Mouse (Mus musculus): ENCODE data around the gene 1600012H06Rik. TPM values are rescaled to one million over a fixed set of nuclear protein-coding genes. Genes with fewer than 3 reads are reported as not detected.
"Not testable (repeated sequence)": the region's sequence is repeated elsewhere in the genome, so short reads cannot be mapped to it uniquely, and the experiment has no call there.

The 1600012H06Rik gene
- polyA plus RNA-seq, 1 experiment from 2014 or later = 39.0 TPM

GRCm38 (mm10) chr17:14977718-14978361 is 34.9 kb downstream of the 1600012H06Rik start:
- H3K4me1 ChIP-seq (replicated peaks; ENCODE audit: control insufficient read depth, insufficient read depth); H3K27ac ChIP-seq (replicated peaks); H3K4me3 ChIP-seq (ENCODE audit: low read depth, low read length); H3K27me3 ChIP-seq (ENCODE audit: control insufficient read depth, insufficient read depth, low read length); H3K9ac ChIP-seq (ENCODE audit: low read length); H3K36me3 ChIP-seq (ENCODE audit: control insufficient read depth, insufficient read depth, low read length); DNase-seq (ENCODE audit: low spot score); H3K9me3 ChIP-seq (ENCODE audit: control insufficient read depth, low read length); H3K4me2 ChIP-seq (replicated peaks; ENCODE audit: low read depth): not testable (repeated sequence)
- ATAC-seq (ENCODE audit: low FRiP score, low TSS enrichment) = 0 out of 2 replicates have a peak, but pooled peaks have one; percentile 28
- WGBS = 1% methylated on average over 4 of the region's 7 CpGs

DNA sequence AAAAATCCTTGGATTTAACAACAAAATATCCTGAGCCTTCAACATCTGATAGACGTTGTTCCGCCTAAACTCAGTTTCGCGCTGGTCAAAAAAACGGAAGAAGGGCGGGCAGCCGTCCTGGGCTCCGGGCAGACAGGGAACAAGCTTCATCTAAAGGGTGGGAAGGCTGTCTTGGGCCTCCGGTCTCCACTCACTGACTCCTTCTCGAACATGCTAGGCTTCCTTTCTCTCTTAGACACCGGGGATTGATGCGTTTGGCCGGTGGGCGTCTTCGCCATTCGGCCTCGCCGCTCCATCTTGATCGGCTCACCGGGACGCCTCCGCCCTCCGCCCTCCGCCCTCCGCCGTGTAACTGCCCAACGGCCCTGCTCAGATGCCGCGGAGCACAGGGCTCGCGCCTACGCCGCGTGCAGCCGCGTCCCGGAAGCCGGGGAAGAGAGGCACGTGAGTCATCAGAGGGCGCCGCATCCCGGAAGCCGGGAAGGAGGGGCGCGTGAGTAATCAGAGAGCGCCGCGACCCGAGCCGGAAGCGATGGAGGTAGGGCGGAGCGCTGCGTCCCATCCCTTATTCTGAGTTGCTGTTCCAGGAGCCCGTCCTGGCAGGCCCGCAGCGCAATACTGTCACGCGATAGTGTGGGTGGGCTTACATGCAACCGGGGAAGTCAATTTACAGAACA is 35.5 kb downstream of the 1600012H06Rik start, which contains the start of the genes 9030025P20Rik and Gm3417:
Gene 9030025P20Rik (plus strand): TSS at position 107 of the 677 bp plus-strand sequence.
Gene Gm3417 (minus strand): TSS at position 429 of the 677 bp plus-strand sequence.
- H3K4me3 ChIP-seq (ENCODE audit: low read depth, low read length); H3K9me3 ChIP-seq (ENCODE audit: control insufficient read depth, low read length); H3K4me1 ChIP-seq (replicated peaks; ENCODE audit: control insufficient read depth, insufficient read depth); H3K27ac ChIP-seq (replicated peaks); H3K9ac ChIP-seq (ENCODE audit: low read length); H3K36me3 ChIP-seq (ENCODE audit: control insufficient read depth, insufficient read depth, low read length); H3K27me3 ChIP-seq (ENCODE audit: control insufficient read depth, insufficient read depth, low read length); H3K4me2 ChIP-seq (replicated peaks; ENCODE audit: low read depth); DNase-seq (ENCODE audit: low spot score): not testable (repeated sequence)
- peak; percentile 99 for ATAC-seq (ENCODE audit: low FRiP score, low TSS enrichment)
- no CpG with 5 or more reads among the region's 60 CpGs for WGBS

GRCm38 (mm10) chr17:14990116-14990702 is 47.2 kb downstream of the 1600012H06Rik start:
- not testable (repeated sequence) for H3K27me3 ChIP-seq (ENCODE audit: control insufficient read depth, insufficient read depth, low read length); H3K36me3 ChIP-seq (ENCODE audit: control insufficient read depth, insufficient read depth, low read length); H3K4me2 ChIP-seq (replicated peaks; ENCODE audit: low read depth); H3K4me1 ChIP-seq (replicated peaks; ENCODE audit: control insufficient read depth, insufficient read depth); H3K27ac ChIP-seq (replicated peaks); H3K9me3 ChIP-seq (ENCODE audit: control insufficient read depth, low read length); ATAC-seq (ENCODE audit: low FRiP score, low TSS enrichment); H3K4me3 ChIP-seq (ENCODE audit: low read depth, low read length); DNase-seq (ENCODE audit: low spot score); H3K9ac ChIP-seq (ENCODE audit: low read length)
- WGBS = 79% methylated on average over 4 of the region's 5 CpGs

DNA sequence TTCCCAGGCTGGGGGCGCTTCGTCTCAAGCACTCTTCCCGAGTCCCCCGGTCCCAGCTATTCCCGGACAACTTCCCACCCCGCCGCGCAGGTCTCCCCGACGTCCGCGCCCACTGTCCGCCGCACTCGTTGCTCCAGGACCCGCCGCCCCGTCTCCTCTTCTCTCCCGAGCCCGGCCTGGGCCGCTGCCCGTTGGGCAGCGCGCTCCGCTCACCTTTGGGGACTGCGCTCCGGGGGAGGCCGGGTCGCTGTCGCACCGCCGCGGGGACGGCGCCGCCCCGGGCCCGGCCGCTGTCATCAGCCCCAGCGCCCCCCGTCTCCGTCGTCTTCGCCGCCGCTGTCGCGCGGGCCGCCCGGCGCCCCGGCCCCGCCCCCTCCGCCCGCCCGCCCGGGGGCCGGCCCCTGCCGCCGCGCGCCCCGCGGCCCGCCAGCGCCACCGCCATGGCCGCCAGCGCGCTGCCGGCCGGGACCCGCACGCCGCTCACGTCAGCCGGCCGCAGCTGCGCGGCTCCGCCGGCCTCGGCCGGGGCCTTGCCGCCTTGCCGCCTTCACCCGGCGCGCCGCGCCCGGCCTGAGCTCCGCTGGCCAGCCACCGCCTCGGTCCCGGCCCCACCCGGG is 49.6 kb downstream of the 1600012H06Rik start:
- H3K36me3 ChIP-seq (ENCODE audit: control insufficient read depth, insufficient read depth, low read length); H3K4me3 ChIP-seq (ENCODE audit: low read depth, low read length); DNase-seq (ENCODE audit: low spot score); H3K4me1 ChIP-seq (replicated peaks; ENCODE audit: control insufficient read depth, insufficient read depth); H3K9ac ChIP-seq (ENCODE audit: low read length); H3K9me3 ChIP-seq (ENCODE audit: control insufficient read depth, low read length); H3K4me2 ChIP-seq (replicated peaks; ENCODE audit: low read depth); H3K27ac ChIP-seq (replicated peaks); H3K27me3 ChIP-seq (ENCODE audit: control insufficient read depth, insufficient read depth, low read length): not testable (repeated sequence)
- no CpG with 5 or more reads among the region's 98 CpGs for WGBS
- peak; percentile 84 for ATAC-seq (ENCODE audit: low FRiP score, low TSS enrichment)

DNA sequence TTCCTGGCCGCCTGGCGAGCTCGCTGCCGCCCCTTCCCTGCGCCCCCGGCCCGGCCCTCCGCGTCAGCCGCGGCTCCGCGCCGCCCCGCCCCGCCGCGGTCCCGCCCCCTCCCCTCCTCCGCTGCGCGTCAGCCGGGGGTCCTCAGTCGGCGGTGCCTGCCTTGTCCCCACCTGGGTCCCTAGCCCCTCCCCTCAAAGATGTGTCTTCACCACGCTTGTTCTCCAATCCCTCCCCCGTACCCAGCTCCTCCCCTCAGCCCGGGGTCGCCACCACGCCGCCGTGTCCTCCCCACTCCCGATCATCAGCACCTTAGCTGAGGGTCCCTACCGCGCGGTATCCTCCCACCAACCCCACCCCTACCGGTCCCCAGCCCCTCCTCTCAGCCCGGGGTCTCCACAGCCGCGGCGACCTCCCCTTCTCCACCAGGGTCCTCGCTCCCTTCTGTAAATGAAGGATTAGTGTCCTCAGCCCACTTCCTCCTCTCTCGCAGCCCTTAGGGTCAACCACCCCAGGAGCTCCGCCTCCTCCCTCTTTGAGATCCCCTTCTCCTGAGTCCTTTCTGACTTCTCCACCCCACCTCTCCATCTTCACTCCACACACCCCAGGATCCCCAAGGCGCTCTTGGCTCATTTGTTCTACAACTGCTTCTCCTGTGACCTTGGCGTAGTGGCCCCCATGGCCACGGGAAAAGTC is 50.3 kb downstream of the 1600012H06Rik start:
- not testable (repeated sequence) for H3K4me1 ChIP-seq (replicated peaks; ENCODE audit: control insufficient read depth, insufficient read depth); H3K4me2 ChIP-seq (replicated peaks; ENCODE audit: low read depth); DNase-seq (ENCODE audit: low spot score); H3K27ac ChIP-seq (replicated peaks); H3K27me3 ChIP-seq (ENCODE audit: control insufficient read depth, insufficient read depth, low read length); H3K9me3 ChIP-seq (ENCODE audit: control insufficient read depth, low read length); H3K36me3 ChIP-seq (ENCODE audit: control insufficient read depth, insufficient read depth, low read length); H3K4me3 ChIP-seq (ENCODE audit: low read depth, low read length); H3K9ac ChIP-seq (ENCODE audit: low read length)
- WGBS = no CpG with 5 or more reads among the region's 47 CpGs
- peak; percentile 70 for ATAC-seq (ENCODE audit: low FRiP score, low TSS enrichment)

DNA sequence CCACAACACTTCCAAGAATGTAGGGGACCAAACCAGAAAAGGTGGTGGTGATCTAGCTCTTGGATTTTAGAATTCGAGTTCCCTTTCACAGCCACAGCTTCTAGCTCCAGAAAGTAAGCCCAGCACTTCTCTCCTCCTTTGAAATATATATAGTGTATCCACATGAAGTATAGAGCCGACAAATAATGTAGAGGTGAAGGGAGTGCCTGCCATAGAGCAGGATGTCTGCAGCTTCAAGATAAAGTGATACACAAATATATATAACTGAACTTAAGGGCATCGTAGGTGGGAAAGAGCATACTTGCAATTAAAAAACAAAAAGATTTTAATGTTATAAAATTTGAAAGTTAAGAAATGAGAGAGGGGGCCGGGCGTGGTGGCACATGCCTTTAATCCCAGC is 51.2 kb downstream of the 1600012H06Rik start:
- H3K27me3 ChIP-seq (ENCODE audit: control insufficient read depth, insufficient read depth, low read length); H3K9ac ChIP-seq (ENCODE audit: low read length); DNase-seq (ENCODE audit: low spot score); H3K36me3 ChIP-seq (ENCODE audit: control insufficient read depth, insufficient read depth, low read length); H3K9me3 ChIP-seq (ENCODE audit: control insufficient read depth, low read length); ATAC-seq (ENCODE audit: low FRiP score, low TSS enrichment); H3K4me3 ChIP-seq (ENCODE audit: low read depth, low read length); H3K4me1 ChIP-seq (replicated peaks; ENCODE audit: control insufficient read depth, insufficient read depth); H3K4me2 ChIP-seq (replicated peaks; ENCODE audit: low read depth); H3K27ac ChIP-seq (replicated peaks): not testable (repeated sequence)
- WGBS = no CpG with 5 or more reads among the region's 5 CpGs

DNA sequence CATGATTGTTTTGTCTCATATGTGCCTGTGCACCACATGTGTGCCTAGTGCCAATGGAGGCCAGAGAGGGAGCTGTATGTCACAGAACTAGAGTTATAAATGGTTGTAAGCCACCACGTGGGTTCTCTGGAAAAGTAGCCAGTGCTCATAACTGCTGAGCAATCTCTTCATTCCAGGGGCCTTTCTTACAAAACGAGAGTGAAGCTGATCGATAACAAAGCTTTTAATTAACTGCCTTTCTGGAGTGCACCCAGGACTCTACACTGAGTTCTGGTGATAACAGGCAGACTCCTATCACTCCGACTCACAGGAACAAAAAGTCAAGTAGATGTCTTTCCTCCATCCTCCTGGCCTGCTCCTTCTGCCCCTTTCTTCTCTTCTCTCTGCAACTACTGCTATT is 57.1 kb downstream of the 1600012H06Rik start:
- not testable (repeated sequence) for H3K27ac ChIP-seq (replicated peaks); DNase-seq (ENCODE audit: low spot score); H3K27me3 ChIP-seq (ENCODE audit: control insufficient read depth, insufficient read depth, low read length); H3K36me3 ChIP-seq (ENCODE audit: control insufficient read depth, insufficient read depth, low read length); H3K4me2 ChIP-seq (replicated peaks; ENCODE audit: low read depth); H3K9ac ChIP-seq (ENCODE audit: low read length); ATAC-seq (ENCODE audit: low FRiP score, low TSS enrichment); H3K4me1 ChIP-seq (replicated peaks; ENCODE audit: control insufficient read depth, insufficient read depth); H3K4me3 ChIP-seq (ENCODE audit: low read depth, low read length); H3K9me3 ChIP-seq (ENCODE audit: control insufficient read depth, low read length)
- no CpG with 5 or more reads among the region's 4 CpGs for WGBS

GRCm38 (mm10) chr17:15009088-15009487 is 66.1 kb downstream of the 1600012H06Rik start:
- WGBS = no CpG with 5 or more reads among the region's 3 CpGs
- not testable (repeated sequence) for ATAC-seq (ENCODE audit: low FRiP score, low TSS enrichment)

More at GRCm38 (mm10) chr17:15009088-15009487, 66.1 kb downstream of the 1600012H06Rik start:
- not testable (repeated sequence) for H3K9me3 ChIP-seq (ENCODE audit: control insufficient read depth, low read length); H3K27ac ChIP-seq (replicated peaks); DNase-seq (ENCODE audit: low spot score); H3K4me2 ChIP-seq (replicated peaks; ENCODE audit: low read depth); H3K4me1 ChIP-seq (replicated peaks; ENCODE audit: control insufficient read depth, insufficient read depth); H3K9ac ChIP-seq (ENCODE audit: low read length); H3K4me3 ChIP-seq (ENCODE audit: low read depth, low read length); H3K36me3 ChIP-seq (ENCODE audit: control insufficient read depth, insufficient read depth, low read length); H3K27me3 ChIP-seq (ENCODE audit: control insufficient read depth, insufficient read depth, low read length)

Data from stomach, postnatal 0 days (tissue).